Mouse (Mus musculus): ENCODE measurements around the gene Zfp952. TPM values are rescaled to one million over a fixed set of nuclear protein-coding genes. Genes with fewer than 3 reads are reported as not detected.
A peak's percentile ranks its signal among the peaks of the same experiment; 100 is the strongest.
"Not testable (repeated sequence)": the region's sequence is repeated elsewhere in the genome, so short reads cannot be mapped to it uniquely, and the experiment has no call there.

Zfp952 gene
- polyA plus RNA-seq, 1 experiment from 2014 or later = 23.4 TPM

GRCm38 (mm10) chr17:32986301-32986700, 6.6 kb upstream of the Zfp952 start:
- H3K27ac ChIP-seq = no peak overlapping the region
- H3K36me3 ChIP-seq = 0 out of 2 replicates have a peak, but pooled peaks cover 1% of the 10 kb centered on the region
- no peak overlapping the region for H3K4me2 ChIP-seq (replicated peaks)
- no peak overlapping the region for H3K4me3 ChIP-seq (replicated peaks)
- WGBS = 78% methylated on average over 4 of the region's 4 CpGs
- ATAC-seq = no peak
- 0 out of 2 replicates have a peak, but pooled peaks cover 3% of the 10 kb centered on the region for H3K27me3 ChIP-seq
- H3K9ac ChIP-seq (replicated peaks) = no peak overlapping the region
- H3K4me1 ChIP-seq (replicated peaks) = no peaks in the 10 kb centered on the region
- no peaks in the 10 kb centered on the region for H3K9me3 ChIP-seq

- Histone ChIP-seq H3K27ac (0 out of 2 replicates have a peak overlapping the region, but pooled peaks have one; percentile 51), H3K9me3 (no peaks in the 10 kb centered on the region; the same call in 1 of the 2 replicates), H3K36me3 (peaks cover 23% of the 10 kb centered on the region), H3K9ac (replicated peaks) (peak overlapping the region; percentile 85; the same call in 1 of the 2 replicates), H3K4me1 (replicated peaks) (peaks cover 20% of the 10 kb centered on the region), H3K4me2 (replicated peaks) (peak overlapping the region; percentile 80), H3K4me3 (replicated peaks) (peak overlapping the region; percentile 81), H3K27me3 (no peaks in the 10 kb centered on the region)
- ATAC-seq = no peak
- WGBS = 67% methylated on average over 12 of the region's 12 CpGs
These were observed 797 bp upstream of the Zfp952 start for GRCm38 (mm10) chr17:32991965-32992698.

DNA sequence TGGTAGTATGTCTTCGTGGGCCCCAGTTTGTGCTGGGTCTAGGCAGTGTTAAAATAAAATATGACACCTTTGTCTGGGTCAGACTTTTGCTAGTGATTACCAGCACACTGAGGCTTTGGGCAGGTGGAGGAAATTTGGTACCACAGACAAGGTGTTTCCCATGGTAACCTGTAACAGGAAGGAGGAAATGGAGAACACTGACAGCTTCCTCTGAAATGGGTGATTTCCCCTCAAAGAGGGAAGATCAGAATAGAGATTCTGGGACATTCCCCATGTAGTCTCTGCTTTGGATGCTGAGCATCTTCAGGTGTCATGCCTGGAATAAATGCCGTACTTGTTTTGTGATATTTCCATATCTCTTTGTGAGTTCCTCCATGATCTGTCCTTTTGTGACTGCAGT, 5.6 kb downstream of the Zfp952 start:
- H3K9ac ChIP-seq (replicated peaks) = no peak overlapping the region
- no peak for ATAC-seq
- H3K27ac ChIP-seq = no peak overlapping the region
- peaks cover 14% of the 10 kb centered on the region for H3K4me1 ChIP-seq (replicated peaks)
- no peak overlapping the region for H3K4me2 ChIP-seq (replicated peaks)
- peaks cover 65% of the 10 kb centered on the region for H3K36me3 ChIP-seq
- no peak overlapping the region for H3K4me3 ChIP-seq (replicated peaks)
- H3K9me3 ChIP-seq = peaks cover 14% of the 10 kb centered on the region
- no peaks in the 10 kb centered on the region for H3K27me3 ChIP-seq
- WGBS = 96% methylated on average over 2 of the region's 2 CpGs

- no peak overlapping the region for H3K4me3 ChIP-seq (replicated peaks)
These were observed 15.4 kb downstream of the Zfp952 start for GRCm38 (mm10) chr17:33008337-33008736.

GRCm38 (mm10) chr17:33020434-33020833, 27.5 kb downstream of the Zfp952 start:
- not testable (repeated sequence) for H3K27me3 ChIP-seq; H3K9ac ChIP-seq (replicated peaks); H3K4me3 ChIP-seq (replicated peaks); ATAC-seq; H3K4me2 ChIP-seq (replicated peaks); H3K4me1 ChIP-seq (replicated peaks); H3K27ac ChIP-seq
- Histone ChIP-seq H3K36me3 (peaks cover 85% of the 10 kb centered on the region), H3K9me3 (peaks cover 75% of the 10 kb centered on the region)

More at GRCm38 (mm10) chr17:33008337-33008736, 15.4 kb downstream of the Zfp952 start:
- no peak for ATAC-seq
- Histone ChIP-seq H3K9ac (replicated peaks) (no peak overlapping the region), H3K4me2 (replicated peaks) (no peak overlapping the region), H3K27ac (no peak overlapping the region), H3K9me3 (peaks cover 12% of the 10 kb centered on the region), H3K4me1 (replicated peaks) (no peaks in the 10 kb centered on the region), H3K27me3 (no peaks in the 10 kb centered on the region), H3K36me3 (peaks cover 25% of the 10 kb centered on the region)
- WGBS = 53% methylated on average over 9 of the region's 9 CpGs

DNA sequence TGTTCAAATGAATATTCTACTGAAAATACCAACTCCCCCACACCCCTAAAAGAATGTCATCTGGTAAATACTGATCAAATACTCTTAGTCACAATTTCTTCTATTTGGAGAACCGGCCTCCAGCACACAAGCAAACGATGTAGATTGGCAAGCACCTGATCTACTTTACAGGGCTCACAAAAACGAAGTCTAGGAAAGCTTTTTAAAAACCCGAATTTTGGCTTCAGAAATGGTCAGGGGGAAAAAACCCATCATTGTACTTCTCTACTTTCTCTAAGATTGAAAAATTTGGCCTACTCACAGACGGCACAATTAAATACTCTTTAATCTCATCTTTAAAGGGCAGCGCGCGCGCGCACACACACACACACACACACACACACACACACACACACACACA, 39.4 kb downstream of the Zfp952 start:
- Histone ChIP-seq H3K36me3 (peaks cover 3% of the 10 kb centered on the region), H3K4me1 (replicated peaks) (peaks cover 10% of the 10 kb centered on the region), H3K4me3 (replicated peaks) (peak overlapping the region; percentile 93), H3K9ac (replicated peaks) (peak overlapping the region; percentile 91), H3K27ac (peak overlapping the region; percentile 93; the same call in 1 of the 2 replicates), H3K27me3 (no peaks in the 10 kb centered on the region), H3K4me2 (replicated peaks) (peak overlapping the region; percentile 65), H3K9me3 (peaks cover 6% of the 10 kb centered on the region)
- 12% methylated on average over 10 of the region's 10 CpGs for WGBS
- no peak for ATAC-seq

DNA sequence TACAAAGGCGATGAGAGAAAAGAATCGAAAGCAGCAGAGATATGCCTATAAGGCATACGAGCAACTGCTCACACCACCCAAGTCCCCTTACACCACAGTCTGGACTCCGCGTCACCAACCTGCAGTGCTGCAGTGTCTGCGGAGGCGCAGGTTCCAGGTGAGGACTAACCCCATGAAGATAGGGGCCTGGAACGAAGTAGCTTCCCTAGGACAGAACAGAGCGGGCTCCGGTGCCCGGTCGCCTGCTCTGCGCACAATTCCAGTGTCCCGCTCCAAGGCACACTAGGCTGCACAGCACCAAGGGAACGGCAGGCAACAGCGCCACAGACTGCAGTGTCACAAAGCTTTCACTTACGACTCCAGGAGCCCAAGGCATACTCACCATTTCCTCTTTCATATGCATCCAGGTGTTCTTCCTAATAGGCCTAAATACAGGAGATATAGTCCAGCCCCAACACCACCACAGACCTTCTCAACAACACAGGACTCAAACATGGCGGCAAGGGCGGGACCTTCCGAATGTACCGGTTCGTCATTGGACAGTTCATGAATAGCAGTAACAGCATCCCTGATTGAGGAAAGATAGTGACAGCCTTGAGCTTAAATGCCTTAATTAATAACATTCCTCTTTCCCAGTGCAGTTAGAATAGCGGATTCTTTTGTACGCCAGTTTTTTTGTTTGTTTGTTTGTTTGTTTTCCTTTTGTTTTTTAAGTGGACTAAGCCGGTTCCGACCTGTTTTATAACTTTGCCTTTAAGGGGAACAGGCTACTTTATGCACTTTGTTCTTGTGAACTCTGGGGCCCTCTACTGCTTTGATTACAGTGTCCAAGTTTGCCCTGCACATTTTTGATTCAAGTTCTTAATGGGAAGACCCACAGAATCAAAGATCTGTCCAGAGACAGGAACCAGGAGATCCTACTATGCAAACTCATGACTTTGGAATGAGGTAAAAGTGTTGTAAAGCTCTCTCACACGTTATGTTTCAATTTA, 40.3 kb downstream of the Zfp952 start, which contains the start of gene Zfp763:
TSS of gene Zfp763 (minus strand) at position 503 of the 992 bp plus-strand sequence.
- peak within 1 kb of the TSS; percentile 65 for H3K4me2 ChIP-seq (replicated peaks)
- peak within 1 kb of the TSS; percentile 93 for H3K27ac ChIP-seq
- no peaks in the 10 kb centered on the region for H3K36me3 ChIP-seq
- 3% methylated on average over 27 of the region's 27 CpGs for WGBS
- H3K9me3 ChIP-seq = 0 out of 2 replicates have a peak, but pooled peaks cover 3% of the 10 kb centered on the region
- ATAC-seq = peak; percentile 99
- H3K4me3 ChIP-seq (replicated peaks) = peak within 1 kb of the TSS; percentile 93
- H3K27me3 ChIP-seq = no peaks in the 10 kb centered on the region
- H3K4me1 ChIP-seq (replicated peaks) = peaks cover 10% of the 10 kb centered on the region
- H3K9ac ChIP-seq (replicated peaks) = peak within 1 kb of the TSS; percentile 91

Other genes with a start within 250 kb of the Zfp952 start
- gene Zfp871, start 204.8 kb upstream of the Zfp952 start, polyA plus RNA-seq (2015; fragmentation: Nextera tagmentation; extraction: Ambion mirVana) = 44.6 and 54.4 TPM in 2 replicates
- gene Zfp811, start 183.2 kb upstream of the Zfp952 start, polyA plus RNA-seq (2015; fragmentation: Nextera tagmentation; extraction: Ambion mirVana) = 78.5 and 80.6 TPM in 2 replicates
- 21.5 and 24.2 TPM in 2 replicates for gene Zfp799, start 162.9 kb upstream of the Zfp952 start, polyA plus RNA-seq (2015; fragmentation: Nextera tagmentation; extraction: Ambion mirVana)
- gene Zfp870, start 101.5 kb upstream of the Zfp952 start, polyA plus RNA-seq (2015; fragmentation: Nextera tagmentation; extraction: Ambion mirVana) = 8.7 and 10.3 TPM in 2 replicates
- not detected in 2 replicates for gene Cyp4f14, start 75.8 kb upstream of the Zfp952 start, polyA plus RNA-seq (2015; fragmentation: Nextera tagmentation; extraction: Ambion mirVana)
- 6.0 and 9.9 TPM in 2 replicates for gene Cyp4f13, start 45.7 kb upstream of the Zfp952 start, polyA plus RNA-seq (2015; fragmentation: Nextera tagmentation; extraction: Ambion mirVana)
- gene Zfp472, start 27.3 kb upstream of the Zfp952 start, polyA plus RNA-seq (2015; fragmentation: Nextera tagmentation; extraction: Ambion mirVana) = 9.9 and 10.2 TPM in 2 replicates
- 28.7 and 30.6 TPM in 2 replicates for gene Zfp763, start 40.3 kb downstream of the Zfp952 start, polyA plus RNA-seq (2015; fragmentation: Nextera tagmentation; extraction: Ambion mirVana)
- not detected in 2 replicates for gene 4921501E09Rik, start 74.9 kb downstream of the Zfp952 start, polyA plus RNA-seq (2015; fragmentation: Nextera tagmentation; extraction: Ambion mirVana)
- gene Zfp563, start 96.2 kb downstream of the Zfp952 start, polyA plus RNA-seq (2015; fragmentation: Nextera tagmentation; extraction: Ambion mirVana) = 21.6 and 23.4 TPM in 2 replicates
- 0.23 and 0.44 TPM in 2 replicates for gene Morc2b, start 146.6 kb downstream of the Zfp952 start, polyA plus RNA-seq (2015; fragmentation: Nextera tagmentation; extraction: Ambion mirVana)
- 0.03 and 0.04 TPM in 2 replicates for gene Olfr55, start 175.3 kb downstream of the Zfp952 start, polyA plus RNA-seq (2015; fragmentation: Nextera tagmentation; extraction: Ambion mirVana)
- gene Olfr239, start 198.2 kb downstream of the Zfp952 start, polyA plus RNA-seq (2015; fragmentation: Nextera tagmentation; extraction: Ambion mirVana) = not detected in 2 replicates
- gene Olfr1564, start 228.6 kb downstream of the Zfp952 start, polyA plus RNA-seq (2015; fragmentation: Nextera tagmentation; extraction: Ambion mirVana) = not detected in 2 replicates

Data from midbrain, embryonic 13.5 days (tissue).